Mouse (Mus musculus): ENCODE measurements around the gene Fam184b.

DNA sequence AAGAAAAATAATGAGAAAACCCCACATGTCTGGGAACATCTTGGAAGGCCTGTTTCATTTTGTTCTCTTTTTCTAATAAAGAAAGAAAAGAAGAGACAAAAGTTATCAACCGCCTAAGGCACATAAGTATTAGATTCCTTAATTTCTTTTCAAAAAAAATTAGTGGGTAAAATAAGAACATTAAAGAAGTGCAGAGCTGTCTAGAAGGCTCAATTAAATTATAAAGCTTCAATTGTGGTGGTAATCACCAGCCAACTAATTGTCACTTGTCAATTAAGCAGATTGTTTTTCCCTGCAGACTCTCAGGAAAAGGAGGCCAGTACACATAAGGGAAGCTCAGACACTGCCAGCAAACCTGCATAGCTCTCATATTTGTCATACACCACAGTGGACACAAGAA lies 73.6 kb downstream of the Fam184b start:
- TF ChIP-seq POLR2A (IDR thresholded peaks at IDR 0.05; ENCODE audit: insufficient read depth, low read depth, low read length) (no peak), CTCF (IDR thresholded peaks at IDR 0.05) (no peak)
